Mouse (Mus musculus) embryonic stem cell, embryonic (primary cell): ENCODE data around the gene Nanog.

Experiments used
- CTCF ChIA-PET, 4 experiments: fragments of 300-600 bp in 2 of 4; fragments of 350-600 bp in 2 of 4; sonication (Branson Sonifier 250); formaldehyde crosslinking; loops; one replicate each; lab custom pipeline; 2022; ENCODE audit warnings: inconsistent platforms in 2 of 4; lab: Charles Lee
- POLR2A ChIA-PET, 4 experiments: fragments of 300-600 bp in 2 of 4; fragments of 350-600 bp in 2 of 4; sonication (Branson Sonifier 250); formaldehyde crosslinking; loops; one replicate each; lab custom pipeline; 2022; ENCODE audit warnings: antibody characterized with exemption in 4 of 4, inconsistent platforms in 1 of 4; lab: Charles Lee

Gene Nanog

DNA sequence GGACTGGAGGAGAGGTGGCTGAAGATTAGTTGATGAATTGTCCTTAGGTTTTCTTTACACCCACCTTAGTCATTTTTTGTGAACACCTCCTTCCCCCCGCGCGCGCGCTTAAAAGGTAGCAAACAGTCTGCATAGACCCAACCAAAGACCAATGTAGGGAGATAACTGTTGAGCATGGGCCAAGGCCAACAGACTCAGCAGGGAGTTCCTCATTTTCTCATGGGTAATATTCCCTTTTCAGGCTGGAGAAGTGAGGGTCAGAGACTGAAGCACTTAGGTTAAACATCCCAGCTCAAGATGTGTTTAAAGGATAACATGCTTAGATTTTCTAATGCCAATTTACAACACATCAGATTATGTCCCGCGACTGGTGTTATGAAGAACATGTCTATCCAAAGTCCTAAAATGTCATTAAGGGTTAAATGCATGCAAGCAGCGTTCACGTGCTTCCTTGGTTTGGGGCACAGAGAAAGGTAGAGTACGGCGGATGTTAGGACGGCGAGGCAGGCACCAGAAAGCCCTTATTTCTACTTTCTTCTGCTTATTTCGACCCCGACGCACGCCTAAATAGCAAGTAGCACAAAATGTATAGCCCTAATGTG lies 56.7 kb downstream of the Nanog start:
- CTCF ChIA-PET, result interaction anchor here in 3 of 4 experiments (0.5 to 3.0 kb wide), 5 partner anchors 21 to 1645 kb away, joined by 3 to 11 read pairs (median 3); no protein-coding TSS in a partner anchor
- POLR2A ChIA-PET, result interaction anchor here (0.6 to 24.1 kb wide), 49 partner anchors 8 to 1892 kb away, joined by 3 to 475 read pairs (median 7); partner anchors contain the start of genes Gdf3 (in 3 of the 4), Nanog (in 3 of the 4) and Phc1 (in 3 of the 4)
